Mouse (Mus musculus) liver, embryonic 14.5 days (tissue): ENCODE results near the gene Nup205. TPM values are rescaled to one million over a fixed set of nuclear protein-coding genes. Genes with fewer than 3 reads are reported as not detected.

Experiments
- ATAC-seq: fragments of 200-750 bp; cut with Nextera tagmentation; 2 replicates; pipeline ENCODE4 v1.8.0; 2017; ENCODE audit warnings: moderate number of reproducible peaks, mild to moderate bottlenecking, moderate library complexity; ENCODE audit not compliant: insufficient read depth
- DNase-seq, 3 experiments: peaks; one replicate each; pipeline ENCODE4 v3.0.0-alpha.2; 2012 to 2013; ENCODE audit warnings: low read depth in 3 of 3, low spot score in 3 of 3
- H3K27ac ChIP-seq: fragments of 300-500 bp; sonication (generic); 2 replicates; pipeline ENCODE4 v1.5.1; 2014; ENCODE audit warnings: moderate library complexity, mild to moderate bottlenecking, control low read depth, inconsistent platforms
- H3K27me3 ChIP-seq: fragments of 300-500 bp; sonication (generic); 2 replicates; pipeline ENCODE4 v1.6.1; 2014; ENCODE audit warnings: mild to moderate bottlenecking, low read length, moderate library complexity; ENCODE audit not compliant: control insufficient read depth, insufficient read depth
- H3K36me3 ChIP-seq: fragments of 300-500 bp; sonication (generic); replicated peaks from 2 replicates; pipeline ENCODE4 v1.6.1; 2014; ENCODE audit warnings: low read depth; ENCODE audit not compliant: control insufficient read depth, insufficient read depth
- H3K4me1 ChIP-seq, 2 experiments: fragments of 200-500 bp in 1 of 2; fragments of 300-500 bp in 1 of 2; sonication (generic) in 1 of 2; replicated peaks; 2 replicates each; pipeline ENCODE4 v1.6.1; 2012 to 2014; ENCODE audit warnings: antibody characterized with exemption in 1 of 2, inconsistent platforms in 1 of 2, low read length in 1 of 2; ENCODE audit not compliant: control insufficient read depth in 2 of 2, insufficient read depth in 2 of 2
- H3K4me2 ChIP-seq: fragments of 300-500 bp; sonication (generic); 2 replicates; pipeline ENCODE4 v1.6.1; 2014; ENCODE audit warnings: low read depth, mild to moderate bottlenecking, control low read depth, moderate library complexity
- H3K4me3 ChIP-seq, 2 experiments: fragments of 200-500 bp in 1 of 2; fragments of 300-500 bp in 1 of 2; sonication (generic) in 1 of 2; 2 replicates each; pipeline ENCODE4 v1.5.1; 2012 to 2014; ENCODE audit warnings: low read depth in 2 of 2, low read length in 2 of 2, mild to moderate bottlenecking in 2 of 2, control low read depth in 1 of 2, inconsistent platforms in 1 of 2, moderate library complexity in 1 of 2; ENCODE audit not compliant: insufficient read depth in 1 of 2
- H3K9ac ChIP-seq: fragments of 300-500 bp; sonication (generic); replicated peaks from 2 replicates; pipeline ENCODE4 v1.6.1; 2014; ENCODE audit warnings: mild to moderate bottlenecking, control low read depth, moderate library complexity
- H3K9me3 ChIP-seq: fragments of 300-500 bp; sonication (generic); 2 replicates; pipeline ENCODE4 v1.6.1; 2016; ENCODE audit warnings: low read length, mixed read lengths; ENCODE audit not compliant: control insufficient read depth
- CTCF ChIP-seq: IDR thresholded peaks from 2 replicates; pipeline ENCODE4 v1.5.1; 2016; ENCODE audit warnings: antibody characterized with exemption, low read depth, control low read depth
- EP300 ChIP-seq: IDR thresholded peaks from 2 replicates; pipeline ENCODE4 v1.6.1; 2016; ENCODE audit warnings: antibody characterized with exemption, low read depth
- WGBS: fragments of 180-500 bp; shearing (Covaris S2); extraction: QIAGEN DNeasy Blood & Tissue Kit; methylation state at CpG from one replicate; pipeline ENCODE4 v1.1.7; 2014; ENCODE audit not compliant: insufficient replicate concordance; 5-methylcytosine and 5-hydroxymethylcytosine counted together
- polyA plus RNA-seq, 2 experiments: library from polyadenylated mRNA; depleted of rRNA in 1 of 2; stranded (reverse) in 1 of 2; unstranded in 1 of 2; fragments of >200 nt; fragmentation: Nextera tagmentation in 1 of 2; extraction: Ambion mirVana in 1 of 2; gene quantifications; 2 replicates each; pipeline versions ENCODE4 v1.2.1 to v1.2.3; 2012 to 2014

Nup205 gene
- polyA plus RNA-seq, 2 experiments: 19.3 to 22.3 TPM

- no peak overlapping the region for H3K27ac ChIP-seq
- TF ChIP-seq CTCF: no peak
- TF ChIP-seq EP300: no peak
- no peaks in the 10 kb centered on the region for H3K36me3 ChIP-seq
- no peak overlapping the region for H3K4me3 ChIP-seq
- peaks cover 5% of the 10 kb centered on the region in 2 experiments; a peak in 3 of 4 replicates for H3K4me1 ChIP-seq
- ATAC-seq (no peak), DNase-seq (no peak)
- H3K27me3 ChIP-seq: no peaks in the 10 kb centered on the region; the same call in 1 of the 2 replicates
- H3K4me2 ChIP-seq: no peak overlapping the region
- no peaks in the 10 kb centered on the region for H3K9me3 ChIP-seq
- WGBS: 76% methylated on average over 12 of the region's 12 CpGs
- no peak overlapping the region for H3K9ac ChIP-seq
These were observed 94.1 kb downstream of the Nup205 start for GRCm38 (mm10) chr6:35271094-35271855.

- DNase-seq (no peak), ATAC-seq (no peak)
- Histone ChIP-seq H3K9me3 (no peaks in the 10 kb centered on the region), H3K27ac (no peak overlapping the region), H3K36me3 (no peaks in the 10 kb centered on the region), H3K4me2 (no peak overlapping the region), H3K4me1 (peaks cover 5% of the 10 kb centered on the region in 2 experiments; a peak in 3 of 4 replicates), H3K27me3 (no peaks in the 10 kb centered on the region; the same call in 1 of the 2 replicates), H3K9ac (no peak overlapping the region), H3K4me3 (no peak overlapping the region)
- 75% methylated on average over 20 of the region's 20 CpGs for WGBS
- TF ChIP-seq CTCF (no peak), EP300 (no peak)
These were observed 94.9 kb downstream of the Nup205 start for GRCm38 (mm10) chr6:35271868-35272765.

- ATAC-seq: no peak
These were observed 96.3 kb downstream of the Nup205 start for GRCm38 (mm10) chr6:35273391-35274082.

GRCm38 (mm10) chr6:35277903-35278587 lies 100.8 kb downstream of the Nup205 start:
- Histone ChIP-seq H3K4me1 (no peaks in the 10 kb centered on the region), H3K27ac (no peak overlapping the region), H3K9me3 (no peaks in the 10 kb centered on the region), H3K36me3 (no peaks in the 10 kb centered on the region), H3K4me2 (no peak overlapping the region), H3K9ac (no peak overlapping the region), H3K27me3 (no peaks in the 10 kb centered on the region; the same call in 1 of the 2 replicates), H3K4me3 (no peak overlapping the region)
- no peak for DNase-seq
- TF ChIP-seq CTCF: no peak
- no peak for TF ChIP-seq EP300
- ATAC-seq: no peak
- WGBS: 52% methylated on average over 10 of the region's 10 CpGs

More at GRCm38 (mm10) chr6:35273391-35274082, 96.3 kb downstream of the Nup205 start:
- no peak overlapping the region for H3K27ac ChIP-seq
- H3K27me3 ChIP-seq: no peaks in the 10 kb centered on the region; the same call in 1 of the 2 replicates
- H3K4me2 ChIP-seq: no peak overlapping the region
- H3K9ac ChIP-seq: no peak overlapping the region
- WGBS: 74% methylated on average over 11 of the region's 11 CpGs
- no peaks in the 10 kb centered on the region for H3K9me3 ChIP-seq
- no peak overlapping the region for H3K4me3 ChIP-seq
- H3K36me3 ChIP-seq: no peaks in the 10 kb centered on the region
- TF ChIP-seq EP300: no peak
- TF ChIP-seq CTCF: no peak
- H3K4me1 ChIP-seq: peaks cover 5% of the 10 kb centered on the region in 2 experiments; a peak in 3 of 4 replicates
- DNase-seq: no peak
